Mouse (Mus musculus) right cerebral cortex, postnatal 36 days (tissue): ENCODE results near the gene Stx6.

ENCODE experiments used
- DNase-seq, 2 experiments: peaks; one replicate each; pipeline ENCODE4 v3.0.0; 2022; ENCODE audit warnings: low spot score in 2 of 2, mixed read lengths in 1 of 2

The Stx6 gene

GRCm38 (mm10) chr1:155254309-155254708 is 95.8 kb downstream of the Stx6 start:
- no peak for DNase-seq
